Mouse (Mus musculus): ENCODE measurements at regions not wholly inside any gene's neighbourhood (a gene's known extent, or its start where the extent isn't known, plus 50 kb on each side); places are given as distances from the start of the nearest gene placed in this dataset.

- H3K27me3 ChIP-seq (ENCODE audit: control insufficient read depth, insufficient read depth, low read length) = no peaks in the 10 kb centered on the region
- no peaks in the 10 kb centered on the region for H3K9me3 ChIP-seq (ENCODE audit: control insufficient read depth, low read length)
- H3K4me3 ChIP-seq (ENCODE audit: low read depth, low read length) = no peak overlapping the region
- WGBS = 57% methylated on average over 3 of the region's 3 CpGs
- DNase-seq (ENCODE audit: low spot score) (no peak), ATAC-seq (ENCODE audit: low FRiP score, low TSS enrichment) (no peak)
- H3K36me3 ChIP-seq (ENCODE audit: control insufficient read depth, insufficient read depth, low read length) = no peaks in the 10 kb centered on the region
- H3K4me1 ChIP-seq (replicated peaks; ENCODE audit: control insufficient read depth, insufficient read depth) = no peaks in the 10 kb centered on the region
- no peak overlapping the region for H3K9ac ChIP-seq (ENCODE audit: low read length)
- no peak for TF ChIP-seq CTCF (IDR thresholded peaks at IDR 0.05; ENCODE audit: low read depth)
- no peak for TF ChIP-seq EP300 (optimal IDR thresholded peaks at IDR 0.05)
- no peak overlapping the region for H3K27ac ChIP-seq (replicated peaks)
- no peak overlapping the region for H3K4me2 ChIP-seq (replicated peaks; ENCODE audit: low read depth)
These were observed 232.0 kb downstream of the Rab28 start for GRCm38 (mm10) chr5:41476001-41476400.

GRCm38 (mm10) chr5:41445512-41446005 is 262.4 kb downstream of the Rab28 start:
- H3K9me3 ChIP-seq (ENCODE audit: control insufficient read depth, low read length) = no peaks in the 10 kb centered on the region

DNA sequence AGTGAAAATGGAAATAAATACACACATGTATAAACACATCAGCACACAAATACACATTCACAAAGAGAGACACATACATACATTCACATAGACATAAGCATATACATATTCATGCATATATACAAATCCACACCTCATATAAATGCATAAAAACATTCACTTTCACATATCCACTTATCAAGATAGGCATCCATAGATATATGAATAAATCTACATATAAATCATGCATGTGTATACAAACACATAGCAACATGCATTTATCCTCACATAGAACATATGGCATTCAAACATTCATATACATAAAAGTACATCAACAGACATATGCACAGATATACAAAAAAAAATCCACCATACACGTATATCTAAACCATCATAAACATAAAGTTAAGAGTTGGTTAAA is 266.9 kb downstream of the Rab28 start:
- Histone ChIP-seq H3K27ac (replicated peaks) (no peak overlapping the region), H3K27me3 (ENCODE audit: control insufficient read depth, insufficient read depth, low read length) (no peaks in the 10 kb centered on the region), H3K9me3 (ENCODE audit: control insufficient read depth, low read length) (no peaks in the 10 kb centered on the region), H3K4me2 (replicated peaks; ENCODE audit: low read depth) (no peak overlapping the region), H3K4me1 (replicated peaks; ENCODE audit: control insufficient read depth, insufficient read depth) (no peaks in the 10 kb centered on the region), H3K36me3 (ENCODE audit: control insufficient read depth, insufficient read depth, low read length) (no peaks in the 10 kb centered on the region), H3K9ac (ENCODE audit: low read length) (no peak overlapping the region), H3K4me3 (ENCODE audit: low read depth, low read length) (no peak overlapping the region)
- no peak for TF ChIP-seq EP300 (optimal IDR thresholded peaks at IDR 0.05)
- no peak for TF ChIP-seq CTCF (IDR thresholded peaks at IDR 0.05; ENCODE audit: low read depth)
- no peak for DNase-seq (ENCODE audit: low spot score)
- WGBS = 77% methylated on average over 1 of the region's 1 CpGs
- ATAC-seq (ENCODE audit: low FRiP score, low TSS enrichment) = no peak

More at GRCm38 (mm10) chr5:41445512-41446005, 262.4 kb downstream of the Rab28 start:
- TF ChIP-seq EP300 (optimal IDR thresholded peaks at IDR 0.05) (no peak), CTCF (IDR thresholded peaks at IDR 0.05; ENCODE audit: low read depth) (no peak)
- WGBS = 71% methylated on average over 2 of the region's 2 CpGs
- Histone ChIP-seq H3K4me2 (replicated peaks; ENCODE audit: low read depth) (no peak overlapping the region), H3K27me3 (ENCODE audit: control insufficient read depth, insufficient read depth, low read length) (no peaks in the 10 kb centered on the region), H3K4me1 (replicated peaks; ENCODE audit: control insufficient read depth, insufficient read depth) (no peaks in the 10 kb centered on the region), H3K36me3 (ENCODE audit: control insufficient read depth, insufficient read depth, low read length) (no peaks in the 10 kb centered on the region), H3K4me3 (ENCODE audit: low read depth, low read length) (no peak overlapping the region), H3K9ac (ENCODE audit: low read length) (no peak overlapping the region), H3K27ac (replicated peaks) (no peak overlapping the region)
- ATAC-seq (ENCODE audit: low FRiP score, low TSS enrichment) (no peak), DNase-seq (ENCODE audit: low spot score) (no peak)

- no peak for ATAC-seq (ENCODE audit: low FRiP score, low TSS enrichment)
- H3K36me3 ChIP-seq (ENCODE audit: control insufficient read depth, insufficient read depth, low read length) = no peaks in the 10 kb centered on the region
- 66% methylated on average over 6 of the region's 6 CpGs for WGBS
These were observed 288.7 kb downstream of the Rab28 start for GRCm38 (mm10) chr5:41419121-41419874.

GRCm38 (mm10) chr5:41409070-41409668 is 298.8 kb downstream of the Rab28 start:
- H3K9me3 ChIP-seq (ENCODE audit: control insufficient read depth, low read length) = no peaks in the 10 kb centered on the region
- H3K27me3 ChIP-seq (ENCODE audit: control insufficient read depth, insufficient read depth, low read length) = no peaks in the 10 kb centered on the region
- 67% methylated on average over 6 of the region's 6 CpGs for WGBS
- H3K4me1 ChIP-seq (replicated peaks; ENCODE audit: control insufficient read depth, insufficient read depth) = no peaks in the 10 kb centered on the region
- no peak overlapping the region for H3K4me2 ChIP-seq (replicated peaks; ENCODE audit: low read depth)
- H3K27ac ChIP-seq (replicated peaks) = no peak overlapping the region
- H3K4me3 ChIP-seq (ENCODE audit: low read depth, low read length) = no peak overlapping the region
- TF ChIP-seq EP300 (optimal IDR thresholded peaks at IDR 0.05) = no peak
- no peak for TF ChIP-seq CTCF (IDR thresholded peaks at IDR 0.05; ENCODE audit: low read depth)
- ATAC-seq (ENCODE audit: low FRiP score, low TSS enrichment) (no peak), DNase-seq (ENCODE audit: low spot score) (no peak)
- no peak overlapping the region for H3K9ac ChIP-seq (ENCODE audit: low read length)
- no peaks in the 10 kb centered on the region for H3K36me3 ChIP-seq (ENCODE audit: control insufficient read depth, insufficient read depth, low read length)

More at GRCm38 (mm10) chr5:41419121-41419874, 288.7 kb downstream of the Rab28 start:
- Histone ChIP-seq H3K9me3 (ENCODE audit: control insufficient read depth, low read length) (no peaks in the 10 kb centered on the region), H3K27me3 (ENCODE audit: control insufficient read depth, insufficient read depth, low read length) (no peaks in the 10 kb centered on the region), H3K4me2 (replicated peaks; ENCODE audit: low read depth) (no peak overlapping the region), H3K27ac (replicated peaks) (no peak overlapping the region), H3K4me3 (ENCODE audit: low read depth, low read length) (no peak overlapping the region), H3K9ac (ENCODE audit: low read length) (no peak overlapping the region), H3K4me1 (replicated peaks; ENCODE audit: control insufficient read depth, insufficient read depth) (no peaks in the 10 kb centered on the region)
- no peak for DNase-seq (ENCODE audit: low spot score)
- TF ChIP-seq EP300 (optimal IDR thresholded peaks at IDR 0.05) (no peak), CTCF (IDR thresholded peaks at IDR 0.05; ENCODE audit: low read depth) (no peak)

DNA sequence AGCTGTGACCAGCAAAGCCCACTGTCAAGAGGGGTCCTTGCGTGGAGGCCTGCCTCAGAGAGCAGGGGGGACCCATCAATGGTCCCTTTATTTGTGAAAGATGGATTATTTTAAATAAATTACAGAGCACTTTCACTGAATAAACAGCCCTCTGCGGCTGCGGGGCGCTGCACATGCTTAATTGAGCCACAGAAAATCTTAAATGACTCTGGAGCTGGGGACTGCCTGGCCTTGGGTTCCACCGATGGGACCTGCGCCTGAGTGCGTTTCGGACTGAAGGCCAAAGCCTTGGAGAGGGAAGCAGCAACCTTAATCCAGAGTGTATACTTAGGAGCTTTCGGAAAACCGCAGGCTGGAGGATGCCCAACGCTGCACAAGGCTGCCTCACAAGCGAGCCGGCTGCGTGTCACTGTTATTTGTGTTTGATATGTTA is 315.1 kb downstream of the Rab28 start:
- no peak for ATAC-seq (ENCODE audit: low FRiP score, low TSS enrichment)
- Histone ChIP-seq H3K27me3 (ENCODE audit: control insufficient read depth, insufficient read depth, low read length) (no peaks in the 10 kb centered on the region), H3K4me3 (ENCODE audit: low read depth, low read length) (no peak overlapping the region), H3K9ac (ENCODE audit: low read length) (no peak overlapping the region), H3K36me3 (ENCODE audit: control insufficient read depth, insufficient read depth, low read length) (no peaks in the 10 kb centered on the region), H3K4me1 (replicated peaks; ENCODE audit: control insufficient read depth, insufficient read depth) (no peaks in the 10 kb centered on the region), H3K9me3 (ENCODE audit: control insufficient read depth, low read length) (no peaks in the 10 kb centered on the region), H3K4me2 (replicated peaks; ENCODE audit: low read depth) (peak overlapping the region; percentile 14; the same call in 1 of the 2 replicates), H3K27ac (replicated peaks) (no peak overlapping the region)
- no peak for TF ChIP-seq EP300 (optimal IDR thresholded peaks at IDR 0.05)
- no peak for TF ChIP-seq CTCF (IDR thresholded peaks at IDR 0.05; ENCODE audit: low read depth)
- no peak for DNase-seq (ENCODE audit: low spot score)
- WGBS = 38% methylated on average over 14 of the region's 14 CpGs
